Mouse (Mus musculus): ENCODE data around the gene Exosc5.

GRCm38 (mm10) chr7:25684659-25685058 is 25.7 kb downstream of the Exosc5 start:
- TF ChIP-seq CTCF (IDR thresholded peaks at IDR 0.05; ENCODE audit: borderline replicate concordance, insufficient read depth, low read depth, low read length) = no peak
- TF ChIP-seq POLR2A (IDR thresholded peaks at IDR 0.05; ENCODE audit: borderline replicate concordance, insufficient read depth, low read length) = no peak

Data from cerebellum, adult 2 months (tissue).